Mouse (Mus musculus): Measurements from ENCODE around the gene Gm49361.

The Gm49361 gene

DNA sequence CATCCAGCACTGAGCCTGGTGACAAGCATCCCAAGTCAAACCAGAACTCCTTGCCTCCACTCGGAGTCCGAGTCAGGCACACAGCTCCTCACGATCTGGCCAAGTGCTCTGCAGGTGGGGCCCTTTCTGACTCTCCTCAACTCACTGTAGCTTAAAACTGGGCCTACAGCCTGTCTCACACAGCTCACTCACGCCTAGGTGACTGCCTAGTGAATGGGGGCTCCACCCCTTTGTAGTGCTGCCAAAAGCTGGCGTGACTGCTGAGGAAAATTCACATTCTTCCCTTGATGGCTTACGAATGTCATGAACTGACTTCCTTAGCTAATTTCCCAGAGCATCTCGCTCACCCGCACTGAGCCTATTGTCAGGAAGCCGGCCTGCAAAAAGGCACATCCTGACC is 15.4 kb downstream of the Gm49361 start:
- in situ Hi-C loops (cut with MseI, MboI), result no loop called here

- in situ Hi-C loops (cut with MseI, MboI), result no loop called here
Measured at GRCm38 (mm10) chr14:57729975-57730499, 15.9 kb downstream of the Gm49361 start.

- in situ Hi-C loops (cut with MseI, MboI), result no loop called here
Measured at GRCm38 (mm10) chr14:57729364-57729763, 16.5 kb downstream of the Gm49361 start.

DNA sequence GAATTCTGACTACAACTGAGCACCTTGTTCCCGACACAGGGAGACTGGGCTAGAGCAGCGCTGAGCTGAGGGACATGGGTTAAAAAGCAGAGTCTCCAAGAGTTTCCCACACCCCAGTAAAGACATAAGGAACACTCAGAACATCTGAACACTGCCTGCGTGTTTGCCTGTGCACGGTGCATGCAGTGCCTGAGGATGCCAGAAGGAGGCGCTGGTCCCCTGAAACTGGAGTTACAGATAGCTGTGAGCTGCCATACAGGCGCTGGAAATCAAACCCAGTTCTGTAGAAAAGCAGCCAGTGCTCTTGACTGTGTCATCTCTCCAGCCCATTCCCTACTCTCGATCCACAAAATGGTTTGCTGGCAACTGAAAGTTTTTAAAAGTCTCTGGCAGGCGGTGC is 19.7 kb downstream of the Gm49361 start:
- in situ Hi-C loops (cut with MseI, MboI), result no loop called here

- in situ Hi-C loops (cut with MseI, MboI), result no loop called here
Measured at GRCm38 (mm10) chr14:57724473-57724872, 21.4 kb downstream of the Gm49361 start.

GRCm38 (mm10) chr14:57718245-57718644 is 27.7 kb downstream of the Gm49361 start:
- in situ Hi-C loops (cut with MseI, MboI), result no loop called here

DNA sequence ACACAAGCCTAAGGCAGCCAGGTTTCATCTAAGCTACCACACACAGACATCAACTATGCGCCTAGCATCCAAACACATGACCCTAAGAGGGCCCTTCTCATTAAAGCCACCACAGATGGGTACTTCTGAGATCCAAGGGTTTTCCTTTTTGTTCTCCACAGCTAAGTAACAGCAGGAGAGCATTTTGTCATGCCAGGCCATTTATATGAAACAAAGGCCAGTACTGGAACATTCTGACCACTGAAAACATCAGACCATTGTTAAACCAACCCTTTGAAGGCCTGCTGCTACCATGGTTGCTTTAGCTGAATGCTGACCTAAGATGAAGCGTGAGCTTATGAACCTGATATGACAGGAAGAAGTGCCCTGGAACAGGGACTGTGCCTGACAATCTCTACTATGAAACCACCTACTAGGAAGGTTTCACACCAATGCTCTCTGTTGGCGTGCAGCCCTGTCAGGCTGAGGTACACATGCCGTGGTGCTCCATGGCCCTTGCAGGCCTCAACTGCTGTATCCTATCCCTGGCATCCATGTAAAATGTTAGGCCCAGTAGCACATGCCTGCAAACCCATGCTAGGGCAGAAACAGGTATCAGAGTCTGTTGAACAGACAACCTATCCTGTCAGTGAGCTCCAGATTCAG is 29.2 kb downstream of the Gm49361 start:
- in situ Hi-C loops (cut with MseI, MboI), result no loop called here

GRCm38 (mm10) chr14:57712884-57713283 is 33.0 kb downstream of the Gm49361 start:
- in situ Hi-C loops (cut with MseI, MboI), result no loop called here

GRCm38 (mm10) chr14:57711059-57711458 is 34.8 kb downstream of the Gm49361 start:
- in situ Hi-C loops (cut with MseI, MboI), result no loop called here

GRCm38 (mm10) chr14:57709171-57709570 is 36.7 kb downstream of the Gm49361 start:
- in situ Hi-C loops (cut with MseI, MboI), result no loop called here

DNA sequence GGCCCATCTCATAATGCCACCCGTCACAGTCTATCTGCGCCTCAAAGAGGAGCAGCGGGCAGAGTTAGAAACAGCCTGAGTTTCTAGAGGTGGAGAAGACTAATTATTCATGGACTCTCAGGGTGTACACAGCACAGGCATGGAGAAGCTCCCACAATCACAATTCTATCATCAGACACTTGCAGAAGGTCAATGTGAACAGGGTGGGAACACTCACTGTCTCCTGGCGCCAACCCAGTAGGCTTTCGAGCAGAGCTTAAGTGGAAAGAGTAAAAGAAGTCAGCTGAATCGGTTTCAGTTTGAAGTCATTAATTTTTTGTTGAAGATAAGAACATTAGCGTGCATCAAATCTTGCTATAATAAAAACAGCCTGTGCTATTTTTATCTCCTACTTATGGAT is 37.3 kb downstream of the Gm49361 start:
- in situ Hi-C loops (cut with MseI, MboI), result no loop called here

- in situ Hi-C loops (cut with MseI, MboI), result no loop called here
Measured at GRCm38 (mm10) chr14:57707100-57707893, 38.6 kb downstream of the Gm49361 start.

- in situ Hi-C loops (cut with MseI, MboI), result no loop called here
Measured at GRCm38 (mm10) chr14:57706760-57707099, 39.2 kb downstream of the Gm49361 start.

DNA sequence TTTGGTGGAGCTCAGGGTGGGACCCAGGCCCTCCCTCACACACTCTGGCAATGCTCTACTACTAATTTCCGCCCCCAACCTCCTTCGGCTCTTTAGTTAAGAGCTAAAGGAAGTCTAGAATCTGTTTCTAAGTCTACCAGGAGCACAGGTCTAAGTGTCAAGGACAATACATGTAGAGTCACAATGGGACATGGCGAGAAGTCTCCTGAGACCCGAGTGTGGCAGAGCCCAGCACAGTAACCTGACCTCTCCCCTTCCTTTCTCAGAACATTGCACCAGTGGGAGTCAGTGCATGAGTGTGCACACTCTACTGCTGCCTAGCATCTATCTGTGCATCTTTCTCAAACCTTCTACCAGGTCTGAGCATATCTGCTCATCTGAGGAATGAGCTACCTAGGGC is 40.1 kb downstream of the Gm49361 start:
- in situ Hi-C loops (cut with MseI, MboI), result no loop called here

GRCm38 (mm10) chr14:57705075-57705474 is 40.8 kb downstream of the Gm49361 start:
- in situ Hi-C loops (cut with MseI, MboI), result no loop called here

DNA sequence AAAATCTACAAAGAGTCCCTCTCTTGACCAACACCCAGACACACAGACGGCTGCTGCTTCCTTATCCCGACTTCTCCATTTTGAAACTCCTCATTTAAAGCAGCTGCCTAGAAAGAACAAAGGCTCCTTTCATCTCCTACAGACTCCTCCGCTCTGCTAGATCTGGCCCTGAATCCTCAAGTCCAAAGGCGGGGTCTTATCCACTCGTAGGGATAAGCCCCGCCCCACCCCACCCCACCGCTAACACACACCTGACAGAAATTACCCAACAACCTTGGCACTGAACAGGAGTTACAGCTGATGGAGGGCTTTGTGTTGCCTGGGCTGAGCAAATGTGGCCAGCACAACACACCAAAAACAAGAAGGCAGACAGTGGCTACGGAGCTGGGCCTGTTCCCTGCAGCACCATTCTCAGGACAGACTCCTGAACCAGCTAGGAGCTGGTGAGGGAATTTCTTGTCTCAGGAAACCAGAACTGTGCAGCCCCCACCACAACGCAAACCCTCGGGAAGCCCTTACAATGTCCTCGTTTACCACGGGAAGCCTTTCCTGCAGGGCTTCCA is 43.9 kb downstream of the Gm49361 start:
- in situ Hi-C loops (cut with MseI, MboI), result no loop called here

DNA sequence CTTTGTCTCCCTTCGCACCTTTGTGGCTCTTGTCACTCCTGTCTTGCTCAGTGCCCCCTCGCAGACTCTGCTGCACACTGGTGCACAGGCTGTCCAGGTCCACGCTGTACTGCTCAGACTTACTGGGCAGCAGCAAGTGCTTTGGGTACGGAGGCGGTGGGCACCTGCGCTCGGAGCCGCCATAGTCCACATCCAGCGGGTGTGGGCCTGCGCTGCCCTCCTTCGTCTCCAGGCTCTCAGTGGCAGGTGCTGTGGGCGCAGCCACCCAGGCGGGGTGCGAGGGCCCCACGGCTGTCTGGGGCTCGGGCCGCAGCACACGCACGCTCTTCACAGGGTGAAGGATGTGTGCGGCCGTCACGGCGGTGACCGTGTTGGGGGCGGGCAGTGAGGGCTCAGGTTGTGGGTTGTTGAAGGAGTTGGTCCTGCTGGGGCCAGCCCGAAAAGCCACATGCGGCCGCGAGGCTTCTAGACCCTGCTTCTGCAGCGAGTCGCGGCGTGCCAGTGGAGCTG is 46.4 kb downstream of the Gm49361 start:
- in situ Hi-C loops (cut with MseI, MboI), result no loop called here

- in situ Hi-C loops (cut with MseI, MboI), result no loop called here
Measured at GRCm38 (mm10) chr14:57699016-57699415, 46.9 kb downstream of the Gm49361 start.

DNA sequence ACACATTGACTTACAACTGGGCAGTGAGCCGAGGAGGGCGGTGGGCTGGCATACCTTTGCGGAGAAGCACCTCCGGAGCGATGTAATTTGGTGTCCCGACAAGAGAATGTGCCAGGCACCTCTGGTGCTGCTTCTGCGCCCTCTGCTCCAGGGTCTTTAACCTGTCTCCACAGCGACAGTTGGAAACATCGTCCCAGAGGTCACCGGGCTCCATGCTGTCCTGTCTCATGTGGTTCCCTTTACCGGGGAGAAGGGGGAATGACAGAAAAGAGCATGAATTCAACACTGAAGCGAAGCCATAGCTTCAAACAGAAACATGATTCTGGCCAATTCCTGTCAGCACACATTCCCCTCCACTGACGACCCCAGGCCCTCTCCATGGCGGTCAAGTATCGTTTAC is 49.8 kb downstream of the Gm49361 start:
- in situ Hi-C loops (cut with MseI, MboI), result no loop called here

GRCm38 (mm10) chr14:57695550-57695949 is 50.4 kb downstream of the Gm49361 start:
- in situ Hi-C loops (cut with MseI, MboI), result no loop called here

DNA sequence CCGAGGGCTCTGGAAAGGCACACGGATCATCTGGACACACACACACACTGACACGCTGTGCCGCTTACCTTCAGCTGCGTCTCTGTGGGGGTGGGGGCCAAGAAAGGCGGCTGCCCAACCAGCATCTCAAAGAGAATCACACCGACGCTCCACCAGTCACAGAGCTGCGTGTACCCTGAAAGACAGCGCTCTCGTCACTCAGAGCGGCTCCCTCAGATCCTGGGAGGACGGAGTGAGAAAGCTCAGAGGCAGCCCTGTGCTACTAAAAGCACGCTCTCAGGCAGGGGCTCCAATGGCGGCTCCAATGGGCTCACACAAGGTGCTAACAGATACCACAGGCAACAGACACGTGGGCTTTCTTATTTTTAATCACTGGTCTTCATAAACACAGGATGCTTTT is 51.7 kb downstream of the Gm49361 start:
- in situ Hi-C loops (cut with MseI, MboI), result no loop called here

GRCm38 (mm10) chr14:57692517-57693130 is 53.3 kb downstream of the Gm49361 start:
- in situ Hi-C loops (cut with MseI, MboI), result no loop called here

All from mouse trophoblast stem cell (cell line).